Mouse (Mus musculus) heart, postnatal 14 days (tissue): Measurements from ENCODE around the gene Cldn34c4. TPM values are rescaled to one million over a fixed set of nuclear protein-coding genes. Genes with fewer than 3 reads are reported as not detected.

Experiments
- DNase-seq, 2 experiments: peaks; one replicate each; pipeline ENCODE4 v3.0.0; 2021 to 2022
- intact Hi-C: fragments of 180-260 bp; cut with DNase I; formaldehyde crosslinking; loops from one replicate; pipeline ENCODE4 v1.15.1; 2025
- long read RNA-seq, 2 experiments: library from polyadenylated mRNA; stranded (forward); transcript quantifications; one replicate each; pipeline ENCODE4 v2.0.0; 2021
- total RNA-seq, 2 experiments: library from RNA; stranded (reverse); gene quantifications; 2 replicates each; pipeline ENCODE4 v1.2.3; 2021

Gene Cldn34c4
- total RNA-seq, result not detected
- long read RNA-seq, experiment 1, result 0 reads
- long read RNA-seq, experiment 2, result 0 reads

DNA sequence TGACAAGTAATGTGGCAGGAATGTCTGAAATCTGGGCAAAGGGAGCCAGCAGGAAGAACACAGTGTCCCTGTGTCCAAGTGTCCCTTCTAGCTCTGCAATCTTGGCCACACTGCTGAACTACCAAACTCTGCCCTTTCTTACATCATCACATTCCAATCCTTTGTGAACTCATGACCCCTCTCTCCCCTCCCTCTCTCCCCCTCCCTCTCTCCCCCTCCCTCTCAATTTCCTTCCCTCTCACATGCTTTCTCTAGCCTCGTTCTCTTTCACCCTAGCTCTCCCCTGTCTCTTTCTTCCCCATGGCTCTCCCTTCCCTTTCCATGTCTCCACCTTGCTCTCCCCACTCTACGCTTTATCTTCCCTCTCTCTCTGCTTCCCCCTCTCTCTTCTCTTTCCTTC, at the start of gene Cldn34c4:
Gene Cldn34c4, minus strand, starts transcription at position 101 of the 400 bp plus-strand sequence.
- intact Hi-C loops, result no loop called here
- no peak for DNase-seq

- no peak for DNase-seq
- intact Hi-C loops, result no loop called here
Measured at GRCm38 (mm10) chrX:127747062-127747461, 10.7 kb upstream of the Cldn34c4 start.
